Mouse (Mus musculus) right cerebral cortex, postnatal 10 days (tissue): Measurements from ENCODE around the gene Calm3.

ENCODE experiments used
- DNase-seq, 2 experiments: peaks; one replicate each; pipeline ENCODE4 v3.0.0; 2021; ENCODE audit warnings: low spot score in 2 of 2

The Calm3 gene

DNA sequence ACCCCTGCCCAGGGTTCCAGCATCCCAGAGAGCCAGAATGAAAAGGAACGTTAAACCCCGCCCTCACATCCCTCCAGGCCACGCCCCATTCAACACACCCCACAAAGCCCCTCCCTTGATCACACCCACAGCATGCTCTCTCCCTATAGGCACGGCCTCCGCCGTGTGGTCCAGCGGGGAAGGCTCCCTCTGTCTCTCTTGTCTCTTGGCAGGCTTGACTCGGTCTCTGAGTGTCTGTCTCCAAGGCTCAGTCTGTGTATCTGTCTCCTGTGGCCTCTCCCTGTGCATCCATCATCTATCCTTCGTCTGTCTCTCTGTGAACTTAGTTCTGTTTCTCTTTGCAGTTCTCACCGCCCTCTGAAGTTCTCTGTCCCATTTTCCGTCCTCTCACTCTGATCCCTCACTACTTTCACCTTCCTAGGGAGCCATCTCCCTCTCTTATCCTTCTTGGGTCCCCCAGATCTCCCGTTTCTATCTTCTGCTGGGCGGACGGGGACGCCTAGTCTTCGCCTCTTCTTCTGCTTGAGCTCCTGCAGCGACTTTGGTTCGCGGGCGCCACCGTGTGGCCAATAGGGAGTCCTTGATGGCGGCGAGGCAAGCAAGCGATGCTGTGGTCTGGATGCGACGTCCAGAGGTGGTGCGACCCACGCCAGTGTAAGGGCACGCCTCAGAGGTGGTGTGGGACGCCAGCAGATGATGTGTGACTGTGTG lies 32.1 kb downstream of the Calm3 start, which contains the start of gene Gng8:
Gng8 (plus strand) TSS at position 146 of the 711 bp plus-strand sequence.
- peak; percentile 87 to 92 for DNase-seq

DNA sequence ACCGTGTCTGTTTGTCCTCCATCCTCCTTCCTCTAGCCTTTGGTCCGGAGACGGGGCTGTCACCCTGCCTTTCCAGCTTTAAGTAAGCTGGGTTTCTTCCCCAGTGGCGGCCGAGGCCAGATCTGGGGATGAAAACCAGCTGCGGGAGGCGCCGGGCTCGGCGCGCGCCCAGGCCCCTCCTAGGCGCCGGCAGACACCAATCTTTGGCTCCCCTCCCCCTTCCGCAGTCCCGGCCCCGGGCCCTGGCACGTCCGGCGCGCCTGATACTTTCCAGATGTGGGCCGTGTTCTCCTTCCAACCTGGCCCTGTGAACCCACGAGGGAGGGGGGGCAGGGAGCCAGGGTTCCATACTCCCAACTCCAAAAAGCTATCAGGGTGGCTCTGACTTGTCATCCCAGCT lies 33.0 kb downstream of the Calm3 start:
- DNase-seq, result no peak

DNA sequence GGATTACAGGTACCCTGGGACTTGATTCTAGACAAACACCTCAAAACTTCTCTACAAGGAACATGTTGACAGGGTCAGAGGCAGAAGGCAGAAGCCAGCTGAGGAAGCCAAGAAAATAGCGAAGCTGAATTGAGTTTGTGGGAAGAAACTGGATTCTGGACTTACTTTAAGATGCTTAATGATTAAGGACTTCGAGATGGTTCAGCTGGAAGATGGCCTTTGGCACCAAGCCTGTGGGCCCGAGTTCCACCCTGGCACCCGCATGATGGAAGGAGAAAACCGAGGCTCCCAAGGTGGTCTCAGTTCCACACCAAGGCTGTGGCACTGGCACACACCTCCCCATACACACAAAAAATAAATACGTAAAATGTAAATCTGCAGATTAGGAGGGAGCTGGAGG lies 33.4 kb downstream of the Calm3 start:
- no peak for DNase-seq

DNA sequence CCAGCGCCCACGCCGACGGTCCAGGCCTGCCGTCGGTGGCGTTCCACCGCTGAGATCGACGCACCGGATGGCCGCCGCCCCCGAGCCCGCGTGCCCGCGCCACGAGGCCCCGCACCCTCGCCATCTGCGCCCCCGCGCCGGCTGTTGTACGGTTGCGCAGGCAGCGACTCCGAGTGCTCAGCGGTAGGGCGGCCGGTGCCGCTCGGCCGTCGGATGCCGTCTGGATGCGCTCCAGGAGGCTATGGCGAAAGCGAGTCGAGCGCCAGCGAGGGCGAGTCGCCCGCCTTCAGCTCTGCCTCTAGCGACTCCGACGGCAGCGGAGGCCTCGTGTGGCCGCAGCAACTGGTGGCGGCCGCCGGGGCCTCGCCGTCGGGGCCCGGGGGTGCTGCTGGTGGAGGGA lies 38.0 kb downstream of the Calm3 start:
- no peak for DNase-seq

DNA sequence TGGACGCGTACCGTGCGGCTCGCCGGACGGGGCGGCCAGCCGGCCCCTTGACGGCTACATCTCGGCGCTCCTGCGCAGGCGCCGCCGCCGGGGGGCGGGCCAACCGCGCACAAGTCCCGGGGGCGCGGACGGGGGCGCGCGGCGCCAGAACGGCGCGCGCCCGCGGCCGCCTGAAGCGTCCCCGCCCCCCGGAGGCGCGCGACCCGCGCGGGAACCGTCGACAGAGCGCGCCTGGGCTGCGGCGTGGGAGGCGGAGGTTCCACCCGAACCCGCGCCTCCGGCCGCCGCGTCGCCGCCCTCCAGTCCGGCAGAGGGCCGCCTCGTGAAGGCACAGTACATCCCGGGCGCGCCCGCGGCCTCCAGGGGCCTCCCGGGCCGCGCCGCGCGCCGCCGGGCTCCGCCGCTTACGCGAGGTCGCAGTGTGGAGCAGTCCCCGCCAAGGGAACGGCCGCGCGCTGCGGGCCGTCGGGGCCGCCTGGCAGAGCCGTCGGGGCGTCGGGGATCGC lies 38.6 kb downstream of the Calm3 start:
- no peak for DNase-seq

DNA sequence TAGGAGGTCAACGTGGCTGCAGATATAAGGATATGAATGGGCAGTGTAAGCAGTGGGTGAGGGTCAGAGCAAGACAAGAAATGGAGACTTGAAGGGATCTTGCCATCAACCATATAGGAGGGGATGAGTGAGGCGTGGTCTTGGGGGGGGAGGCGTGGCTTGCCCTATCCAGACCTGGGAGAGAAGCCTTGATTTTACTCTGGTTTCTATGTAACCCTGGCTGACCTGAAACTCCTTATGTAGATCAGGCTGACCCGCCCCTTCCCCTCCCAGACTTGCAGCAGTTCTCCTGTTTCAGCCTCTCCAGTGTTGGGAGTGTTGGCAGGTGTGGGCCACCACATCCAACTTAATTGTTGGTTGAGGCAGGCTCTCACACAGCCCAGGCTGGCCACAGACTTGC lies 39.6 kb downstream of the Calm3 start:
- no peak for DNase-seq

DNA sequence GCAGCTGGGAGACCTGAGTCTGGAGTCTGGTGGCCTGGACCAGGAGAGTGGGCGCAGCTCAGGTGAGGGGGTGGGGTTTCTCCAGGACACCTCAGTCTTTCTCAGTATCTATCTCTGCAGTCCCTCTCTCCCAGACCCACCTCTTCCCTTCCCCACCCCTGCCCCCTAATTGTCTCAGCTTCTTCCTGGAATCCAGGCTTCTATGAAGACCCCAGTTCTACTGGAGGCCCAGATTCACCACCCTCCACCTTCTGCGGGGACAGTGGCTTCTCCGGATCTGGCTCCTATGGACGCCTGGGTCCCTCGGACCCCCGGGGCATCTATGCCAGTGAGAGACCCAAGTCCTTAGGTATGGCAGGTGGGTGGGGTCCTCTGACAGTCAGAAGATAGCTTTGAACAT lies 40.8 kb downstream of the Calm3 start:
- DNase-seq, result no peak

DNA sequence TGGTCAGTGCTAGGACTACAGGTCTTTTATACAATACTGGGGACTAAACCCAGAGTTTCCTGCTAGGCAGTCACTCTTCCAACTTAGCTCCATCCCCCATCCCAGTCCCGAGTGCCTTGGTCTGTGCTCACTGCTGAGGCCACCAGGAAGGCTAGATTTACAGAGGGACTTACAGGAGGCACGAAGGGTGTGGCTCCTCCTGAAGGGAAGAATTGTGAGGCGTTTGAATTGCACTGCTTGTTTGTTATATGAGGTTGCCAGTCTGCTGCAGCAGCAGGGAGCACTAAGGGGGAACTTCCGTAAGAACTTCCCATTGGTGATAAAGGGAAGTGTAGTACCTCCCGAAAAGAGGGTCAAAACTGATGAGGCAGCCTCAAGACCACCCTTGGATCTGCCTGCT lies 43.3 kb downstream of the Calm3 start:
- DNase-seq, result no peak

DNA sequence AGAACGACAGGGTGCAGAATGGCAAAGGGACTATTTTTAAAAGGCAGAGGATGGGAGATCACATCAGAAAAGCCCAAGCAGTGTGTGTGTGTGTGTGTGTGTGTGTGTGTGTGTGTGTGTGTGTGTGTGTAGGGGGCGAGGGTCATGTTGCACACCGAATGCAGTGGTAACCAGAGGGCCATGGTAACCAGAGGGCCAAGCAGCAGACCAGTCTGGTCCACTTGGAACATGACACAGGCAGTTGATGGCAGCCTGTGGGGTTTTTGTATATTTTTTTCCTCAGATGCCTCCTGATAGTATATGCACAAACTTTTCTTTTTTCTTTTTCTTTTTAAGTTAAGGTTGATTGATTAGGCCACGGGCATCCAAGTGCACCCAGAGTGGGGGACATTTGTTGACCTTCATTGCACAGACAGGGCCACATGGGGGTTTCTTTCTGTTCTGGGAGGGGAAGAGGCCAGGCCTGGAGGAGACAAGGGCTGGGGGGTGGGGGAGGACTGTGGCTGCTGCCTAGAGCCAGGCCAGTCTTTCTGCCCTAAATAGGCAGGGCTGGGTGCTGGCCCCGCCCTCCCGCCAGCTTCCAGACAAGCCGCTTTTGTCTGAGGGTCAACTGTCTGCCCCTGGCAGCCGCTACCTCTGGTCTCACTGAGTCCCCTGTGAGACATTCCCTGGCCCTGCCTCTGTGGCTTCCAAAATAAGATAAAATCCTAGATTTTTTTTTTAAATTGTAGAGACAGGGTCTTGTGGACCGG lies 43.9 kb downstream of the Calm3 start:
- no peak for DNase-seq

DNA sequence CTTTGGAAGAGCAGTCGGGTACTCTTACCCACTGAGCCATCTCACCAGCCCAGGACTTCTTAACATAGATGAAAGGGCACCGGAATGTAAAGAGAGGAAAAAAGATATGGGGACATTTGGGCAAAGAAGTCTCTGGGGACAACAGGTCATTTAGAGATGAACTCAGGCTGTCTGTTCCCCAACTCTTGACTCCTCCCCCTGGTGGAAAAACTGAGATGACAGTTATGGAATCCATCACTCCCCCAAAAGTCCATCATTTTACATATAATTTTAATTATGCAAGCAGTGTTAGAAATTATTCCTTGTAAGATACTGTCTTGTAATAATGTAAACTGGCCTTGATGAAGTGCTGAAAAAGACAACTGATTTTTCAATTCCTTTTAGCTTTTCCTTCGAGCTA lies 46.2 kb downstream of the Calm3 start:
- DNase-seq, result peak in 1 of 2 experiments; percentile 19

DNA sequence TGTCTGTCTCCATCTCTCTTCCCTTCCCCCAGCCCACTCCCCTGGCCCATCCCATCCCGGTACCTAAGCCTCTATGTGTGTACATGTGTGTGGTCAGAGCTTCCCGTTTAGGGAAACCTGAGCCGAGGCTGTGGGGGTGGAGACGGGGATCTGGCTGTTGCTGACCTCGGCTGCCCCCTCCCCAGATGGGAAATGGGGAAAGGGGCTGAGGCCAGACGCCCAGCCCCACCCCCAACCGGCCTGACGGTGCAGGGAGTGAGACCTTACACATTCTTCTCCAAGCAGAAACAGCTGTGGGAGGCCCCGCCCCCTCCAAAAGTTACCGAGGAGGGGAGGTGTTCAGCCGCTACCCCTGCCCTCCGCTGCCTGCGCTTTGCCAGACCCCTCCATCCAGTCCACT lies 47.3 kb downstream of the Calm3 start:
- peak; percentile 61 to 62 for DNase-seq

DNA sequence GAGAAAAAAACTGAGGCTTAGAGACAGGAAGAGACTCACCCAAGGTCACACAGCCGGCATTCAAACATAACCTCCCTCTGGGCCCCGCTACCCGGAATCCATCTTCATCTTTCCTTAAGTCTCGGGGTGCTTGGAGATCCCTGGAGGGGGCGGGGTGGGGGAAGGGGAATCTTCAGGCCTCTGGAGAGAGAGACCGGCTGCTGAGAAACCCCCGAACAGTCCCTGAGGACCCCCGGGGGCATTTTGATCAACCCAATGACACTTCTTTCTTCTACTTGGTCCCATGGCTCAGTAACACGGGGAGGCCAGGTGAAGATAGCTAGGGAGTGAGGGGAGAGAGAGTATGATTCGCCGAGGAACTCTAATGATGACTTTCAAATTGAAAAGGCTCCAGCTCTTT lies 47.9 kb downstream of the Calm3 start:
- DNase-seq, result no peak

DNA sequence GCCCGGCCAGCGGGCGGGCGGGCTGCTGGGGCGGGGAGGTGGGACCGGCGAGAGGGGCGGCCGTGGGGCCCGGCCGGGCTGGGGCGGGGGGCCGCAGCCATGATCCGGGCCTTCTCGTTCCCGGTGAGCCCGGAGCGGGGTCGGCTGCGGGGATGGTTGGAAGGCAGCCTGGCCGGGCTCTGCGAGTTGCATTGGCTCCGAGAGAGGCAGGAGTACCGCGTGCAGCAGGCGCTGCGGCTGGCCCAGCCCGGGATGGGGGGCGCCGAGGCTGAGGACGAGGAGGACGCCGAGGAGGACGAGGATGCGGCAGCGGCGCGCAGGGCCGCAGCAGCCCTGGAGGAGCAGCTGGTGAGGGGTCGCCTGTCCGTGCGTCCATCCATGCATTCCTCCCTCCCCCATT lies 48.6 kb downstream of the Calm3 start:
- no peak for DNase-seq

DNA sequence AGATGAGACGGTGACA lies 48.8 kb downstream of the Calm3 start, which contains the start of gene Dact3:
Dact3 (plus strand) TSS at position 8 of the 16 bp plus-strand sequence.
- no peak for DNase-seq

DNA sequence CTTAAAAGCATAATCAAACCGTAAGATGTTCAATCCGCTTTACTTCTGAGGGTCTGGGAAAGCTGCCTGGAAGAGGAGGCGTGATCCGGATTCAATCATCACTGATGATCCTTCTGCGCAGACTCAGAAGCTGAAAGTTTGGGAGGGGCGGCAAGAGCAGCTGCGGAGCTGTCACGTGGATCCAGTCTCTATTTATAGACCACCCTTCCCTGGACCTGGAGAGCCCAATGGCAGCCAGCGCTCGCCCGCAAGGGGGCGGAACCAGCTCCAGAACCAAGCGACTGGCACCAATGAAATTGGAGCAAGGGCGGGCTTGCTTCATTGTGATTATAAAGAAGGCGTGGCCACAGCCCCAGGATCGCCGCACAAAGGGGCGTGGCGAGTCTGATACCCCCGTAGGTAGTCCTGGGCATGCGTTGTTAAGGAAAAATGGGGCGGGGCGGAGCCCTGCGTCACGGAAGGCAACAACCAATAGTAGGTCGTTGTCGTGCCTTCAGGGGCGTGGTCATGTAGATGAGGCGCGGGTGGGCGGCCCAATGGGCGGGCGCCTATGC lies 49.1 kb downstream of the Calm3 start:
- peak; percentile 100 for DNase-seq

DNA sequence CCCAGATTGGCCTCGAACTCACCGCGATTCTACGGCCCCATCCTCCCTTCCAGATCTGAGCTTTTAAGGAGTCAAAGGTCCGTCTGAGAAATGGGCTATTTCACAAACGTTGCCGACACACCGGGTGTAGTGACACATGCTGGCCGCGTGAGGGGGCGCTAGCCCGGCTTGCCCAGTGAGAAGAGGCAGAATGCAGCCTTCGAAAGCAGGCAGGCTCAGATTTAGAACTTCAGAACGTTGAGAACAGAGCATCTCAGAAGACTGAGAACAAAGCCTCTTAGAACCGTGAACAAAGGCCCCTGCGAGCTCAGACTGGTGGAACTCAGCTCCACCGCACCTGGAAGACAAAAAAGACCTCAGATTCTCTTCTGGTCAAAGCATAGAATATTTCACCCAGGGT lies 49.7 kb downstream of the Calm3 start:
- DNase-seq, result peak; percentile 83 to 86

DNA sequence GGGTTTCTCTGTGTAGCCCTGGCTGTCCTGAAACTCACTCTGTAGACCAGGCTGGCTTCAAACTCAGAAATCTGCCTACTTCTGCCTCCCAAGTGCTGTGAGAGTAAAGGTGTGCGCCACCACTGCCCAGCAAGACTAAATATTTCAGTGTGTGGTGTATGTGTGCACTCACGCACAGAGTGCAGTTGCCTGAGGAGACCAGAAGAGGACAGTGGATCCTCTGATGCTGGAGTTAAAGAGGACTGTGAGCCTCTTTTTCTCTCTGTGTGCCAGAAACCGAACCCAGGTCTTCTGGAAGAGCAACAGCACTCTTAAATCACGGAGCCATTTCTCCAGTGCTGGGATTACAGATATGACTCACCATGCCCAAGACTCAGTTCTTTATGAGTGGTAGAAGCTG lies 50.5 kb downstream of the Calm3 start:
- DNase-seq, result no peak

DNA sequence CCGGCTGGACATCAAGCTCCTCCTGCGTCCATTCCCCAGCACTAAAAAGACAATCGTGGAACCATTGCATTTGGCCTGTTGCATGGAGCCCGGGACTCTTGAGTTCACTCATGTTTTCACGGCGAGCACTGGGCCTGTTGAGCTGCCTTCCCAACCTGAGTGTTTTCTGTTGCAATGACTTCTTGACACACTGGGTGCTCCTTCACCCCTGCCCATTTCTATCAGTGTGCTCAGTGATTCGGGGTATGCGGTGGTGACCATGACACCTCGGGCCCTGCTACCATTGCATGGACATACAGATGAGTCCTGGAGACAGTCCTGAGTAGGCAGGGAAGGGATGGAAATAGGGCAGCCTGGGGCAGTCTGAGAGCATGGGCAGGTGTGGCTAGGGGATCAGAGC lies 51.4 kb downstream of the Calm3 start:
- DNase-seq, result no peak

DNA sequence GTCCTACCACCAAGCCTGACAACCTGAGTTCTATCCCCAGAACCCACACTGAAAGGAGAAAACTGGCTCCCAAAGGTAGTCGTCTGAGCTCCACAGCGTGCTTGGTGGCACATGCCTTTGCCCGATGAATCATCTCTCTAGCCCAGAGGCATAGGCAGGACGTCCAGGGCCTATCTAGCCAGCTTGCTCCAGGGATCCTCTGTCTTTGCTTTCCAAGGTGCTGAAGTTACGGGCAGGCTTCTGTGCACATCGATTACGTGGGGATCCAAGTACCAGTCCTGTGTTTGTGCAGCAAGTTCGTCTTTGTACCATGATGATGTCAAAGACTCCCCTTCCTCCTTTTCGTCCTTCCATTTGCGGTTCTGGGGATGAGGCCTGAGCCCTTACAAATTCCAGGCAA lies 52.3 kb downstream of the Calm3 start:
- no peak for DNase-seq

DNA sequence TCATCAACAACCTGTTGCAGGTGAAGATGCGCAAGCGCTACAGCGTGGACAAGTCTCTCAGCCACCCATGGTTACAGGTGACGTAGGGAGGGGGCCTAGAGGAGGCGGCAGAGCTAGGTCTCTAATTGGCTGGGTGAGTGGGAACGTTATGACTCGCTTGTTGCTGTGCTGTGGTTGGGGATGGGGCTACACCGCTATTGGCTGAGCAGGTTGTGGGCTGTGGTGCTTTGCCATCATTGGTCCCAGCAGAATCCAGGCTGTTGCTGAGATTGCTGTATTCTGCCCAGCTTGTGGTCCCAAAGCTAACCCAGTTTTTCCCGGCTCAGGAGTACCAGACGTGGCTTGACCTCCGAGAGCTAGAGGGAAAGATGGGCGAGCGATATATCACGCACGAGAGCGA lies 54.4 kb downstream of the Calm3 start:
- DNase-seq, result peak; percentile 96 to 98

DNA sequence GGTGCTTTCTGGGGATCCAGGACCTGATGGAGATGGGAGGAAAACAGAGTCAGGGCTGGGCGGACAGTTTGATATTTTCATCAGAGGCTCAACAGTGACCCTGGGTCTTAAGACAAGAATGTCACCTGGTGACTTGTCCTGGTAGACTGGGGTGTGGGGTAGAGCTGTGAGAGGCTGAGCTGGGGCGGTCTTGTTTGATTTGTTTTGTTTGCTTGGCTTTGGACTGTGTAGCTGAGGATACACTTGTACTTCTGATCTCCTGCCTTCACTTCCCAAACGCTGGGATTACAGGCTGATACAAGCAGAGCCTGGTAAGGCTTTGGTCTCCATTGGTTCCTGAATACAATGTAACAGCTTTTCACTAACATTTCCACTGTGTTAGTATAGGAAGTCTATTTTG lies 56.4 kb downstream of the Calm3 start:
- no peak for DNase-seq
